Mouse (Mus musculus): ENCODE results near the gene Has1. TPM values are rescaled to one million over a fixed set of nuclear protein-coding genes. Genes with fewer than 3 reads are reported as not detected.

Has1 gene
- polyA plus RNA-seq, 1 experiment from 2014 or later: 0.57 TPM

GRCm38 (mm10) chr17:17825921-17826591 lies 28.9 kb downstream of the Has1 start:
- Histone ChIP-seq H3K27me3 (replicated peaks) (no peaks in the 10 kb centered on the region), H3K36me3 (no peaks in the 10 kb centered on the region; the same call in 1 of the 2 replicates), H3K9ac (peak overlapping the region; percentile 74), H3K4me3 (replicated peaks) (peak overlapping the region; percentile 72), H3K27ac (peak overlapping the region; percentile 98), H3K4me2 (replicated peaks) (peak overlapping the region; percentile 81), H3K4me1 (replicated peaks) (peaks cover 10% of the 10 kb centered on the region), H3K9me3 (no peaks in the 10 kb centered on the region)
- peak; percentile 52 for ATAC-seq
- whole genome bisulfite sequencing: 2% methylated on average over 20 of the region's 22 CpGs

- Histone ChIP-seq H3K4me2 (replicated peaks) (no peak overlapping the region), H3K4me1 (replicated peaks) (no peaks in the 10 kb centered on the region), H3K9me3 (no peaks in the 10 kb centered on the region), H3K27ac (no peak overlapping the region), H3K27me3 (replicated peaks) (no peaks in the 10 kb centered on the region), H3K4me3 (replicated peaks) (no peak overlapping the region), H3K9ac (no peak overlapping the region), H3K36me3 (no peaks in the 10 kb centered on the region)
- ATAC-seq: no peak
- WGBS: 72% methylated on average over 6 of the region's 6 CpGs
Observed at GRCm38 (mm10) chr17:17823612-17824336, 31.2 kb downstream of the Has1 start.

GRCm38 (mm10) chr17:17795527-17795926 lies 59.5 kb downstream of the Has1 start:
- 57% methylated on average over 2 of the region's 2 CpGs for WGBS
- no peaks in the 10 kb centered on the region for H3K36me3 ChIP-seq
- no peak overlapping the region for H3K4me2 ChIP-seq (replicated peaks)
- no peak overlapping the region for H3K27ac ChIP-seq
- H3K27me3 ChIP-seq (replicated peaks): no peaks in the 10 kb centered on the region
- ATAC-seq: no peak
- no peaks in the 10 kb centered on the region for H3K9me3 ChIP-seq
- H3K4me1 ChIP-seq (replicated peaks): no peaks in the 10 kb centered on the region
- H3K4me3 ChIP-seq (replicated peaks): no peak overlapping the region
- no peak overlapping the region for H3K9ac ChIP-seq

MicroRNAs within 50 kb of the gene (microRNA counts, 519-probe panel; counts per million panel counts)
- microRNA mmu-let-7e (4,413 counts per million, percentile 97 among the panel's probes with 10 or more counts), microRNA mmu-miR-125a-3p (2,977 counts per million, percentile 76 among the panel's probes with 10 or more counts), microRNA mmu-miR-125a-5p (4,614 counts per million, percentile 98 among the panel's probes with 10 or more counts), microRNA mmu-miR-99b (3,782 counts per million, percentile 92 among the panel's probes with 10 or more counts)

Other genes with a start within 250 kb of the Has1 start
- gene Lnpep, start 230.2 kb downstream of the Has1 start, polyA plus RNA-seq (2015; fragmentation: Nextera tagmentation; extraction: Ambion mirVana): 7.8 and 8.2 TPM in 2 replicates
- not detected in 2 replicates for gene Vmn2r90, start 151.5 kb downstream of the Has1 start, polyA plus RNA-seq (2015; fragmentation: Nextera tagmentation; extraction: Ambion mirVana)
- 18.7 and 23.7 TPM in 2 replicates for gene Spaca6, start 28.0 kb downstream of the Has1 start, polyA plus RNA-seq (2015; fragmentation: Nextera tagmentation; extraction: Ambion mirVana)
- gene Fpr1, start 28.7 kb upstream of the Has1 start, polyA plus RNA-seq (2015; fragmentation: Nextera tagmentation; extraction: Ambion mirVana): 0.28 and 0.40 TPM in 2 replicates
- 0.33 and 0.53 TPM in 2 replicates for gene Fpr2, start 32.6 kb upstream of the Has1 start, polyA plus RNA-seq (2015; fragmentation: Nextera tagmentation; extraction: Ambion mirVana)
- gene Fpr3, start 32.6 kb upstream of the Has1 start, polyA plus RNA-seq (2015; fragmentation: Nextera tagmentation; extraction: Ambion mirVana): not detected in 2 replicates
- gene Fpr-rs4, start 166.5 kb upstream of the Has1 start, polyA plus RNA-seq (2015; fragmentation: Nextera tagmentation; extraction: Ambion mirVana): not detected in 2 replicates
- not detected in 2 replicates for gene Vmn2r124, start 194.2 kb upstream of the Has1 start, polyA plus RNA-seq (2015; fragmentation: Nextera tagmentation; extraction: Ambion mirVana)
- gene Vmn2r91, start 229.8 kb upstream of the Has1 start, polyA plus RNA-seq (2015; fragmentation: Nextera tagmentation; extraction: Ambion mirVana): not detected in 2 replicates

All from intestine, embryonic 15.5 days (tissue).